Mouse (Mus musculus) adrenal gland, postnatal 36 days (tissue): ENCODE measurements at regions not wholly inside any gene's neighbourhood (a gene's known extent, or its start where the extent isn't known, plus 50 kb on each side); places are given as distances from the start of the nearest gene placed in this dataset. TPM values are rescaled to one million over a fixed set of nuclear protein-coding genes. Genes with fewer than 3 reads are reported as not detected.
A peak's percentile ranks its signal among the peaks of the same experiment; 100 is the strongest.

Experiments used
- DNase-seq, 2 experiments: peaks; one replicate each; pipeline ENCODE4 v3.0.0; 2021; ENCODE audit warnings: mixed read lengths in 1 of 2
- microRNA-seq: library from miRNA; unstranded; fragments of <30 nt; microRNA quantifications from one replicate; pipeline ENCODE4 v1.2.0, GENCODE M21; 2021

DNA sequence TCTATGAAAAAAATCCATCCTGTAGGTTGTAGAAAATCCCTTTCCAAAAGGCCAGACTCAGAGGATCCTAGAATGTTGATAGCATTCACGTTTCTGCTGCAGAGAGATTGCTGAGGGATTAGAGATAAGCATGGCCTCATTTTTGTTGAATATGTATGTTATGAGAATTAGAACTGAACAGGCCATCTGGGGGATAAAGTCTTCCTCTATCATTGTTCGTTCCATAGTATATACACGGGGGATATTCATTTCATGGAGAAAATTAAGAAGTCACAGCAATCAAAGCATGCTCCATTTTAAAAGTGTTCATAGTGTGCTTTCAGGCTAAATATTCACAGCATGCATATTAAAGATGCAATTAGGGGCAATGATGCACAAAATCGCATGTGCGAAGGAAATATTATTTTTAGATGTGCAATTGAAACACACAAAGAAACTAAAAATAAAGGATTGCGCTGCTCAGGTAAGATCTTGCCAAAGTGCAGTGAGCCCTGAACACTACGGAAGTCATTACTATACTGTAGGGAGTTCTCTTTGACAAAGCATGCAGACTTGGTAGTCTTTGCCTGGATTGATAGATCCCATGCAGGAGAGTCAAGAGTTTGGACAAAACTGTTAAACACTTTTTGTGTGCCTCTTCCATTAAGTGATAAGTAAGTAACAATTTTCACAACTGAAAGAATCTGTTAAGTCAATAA is 511.5 kb downstream of the Phf3 start:
- DNase-seq: no peak

DNA sequence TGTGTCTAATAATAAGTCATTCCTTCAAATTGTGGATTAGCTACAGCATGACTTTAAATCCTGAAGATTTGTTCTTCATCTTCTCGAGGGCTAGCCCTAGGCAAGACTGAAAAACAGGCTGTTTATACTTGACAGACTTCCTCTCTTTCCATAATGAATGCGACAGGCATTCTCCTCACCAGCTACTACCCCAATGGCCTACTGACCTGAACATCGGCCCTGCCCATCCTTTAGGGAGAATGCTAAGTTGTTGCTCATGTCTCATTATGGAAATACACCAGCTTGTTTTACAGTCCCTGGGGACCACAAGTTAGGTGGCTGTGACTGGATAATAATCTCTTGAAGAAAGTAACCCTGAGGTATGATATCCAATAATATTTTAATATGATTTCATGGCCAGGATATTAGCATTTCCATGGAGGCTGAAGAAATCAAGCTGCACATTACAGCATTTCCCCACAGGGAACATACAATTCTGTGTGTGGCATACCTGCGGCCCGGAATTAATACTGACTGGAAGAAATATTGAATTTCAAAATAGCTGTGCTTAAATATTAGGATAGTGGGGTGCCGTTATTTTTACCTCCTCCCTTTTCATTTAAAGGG is 553.0 kb downstream of the Phf3 start:
- no peak for DNase-seq

DNA sequence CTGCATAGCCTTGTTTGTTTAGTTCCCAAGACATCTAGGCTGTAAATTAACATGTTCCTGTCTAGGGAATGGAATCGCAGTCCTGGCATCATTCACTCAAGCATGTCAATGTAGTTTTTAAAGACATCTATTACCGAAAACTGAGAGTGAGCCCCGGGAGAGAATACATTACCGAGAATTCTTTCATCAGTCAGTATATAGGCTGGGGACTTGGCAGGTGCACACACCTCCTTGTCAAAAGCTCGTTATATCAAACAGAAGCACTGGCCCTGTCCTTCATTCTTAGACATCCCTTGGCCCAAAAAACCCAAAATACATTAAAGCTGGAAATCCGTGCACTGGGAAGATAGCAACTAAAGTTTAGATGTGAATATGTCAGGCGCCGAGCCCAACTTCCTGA is 555.5 kb downstream of the Phf3 start:
- DNase-seq: no peak

DNA sequence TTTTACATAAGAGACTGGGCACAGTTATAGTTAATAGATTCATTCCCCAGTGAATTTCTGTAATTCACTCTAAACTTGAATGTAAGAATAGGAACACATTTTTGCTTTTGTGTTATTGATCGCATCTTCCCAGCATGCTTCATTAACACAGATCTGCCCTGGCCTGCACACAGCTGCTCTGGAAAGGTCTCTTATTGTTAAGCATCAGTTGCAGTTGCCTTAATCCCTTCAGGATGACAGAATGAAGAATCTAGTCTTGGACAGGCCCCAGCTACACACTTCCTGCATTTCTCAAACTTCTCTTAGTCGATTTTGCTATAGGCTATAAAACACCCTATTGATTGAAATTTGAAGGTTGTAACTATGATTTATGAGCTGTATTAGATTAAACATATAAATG is 584.6 kb downstream of the Phf3 start:
- DNase-seq: no peak

DNA sequence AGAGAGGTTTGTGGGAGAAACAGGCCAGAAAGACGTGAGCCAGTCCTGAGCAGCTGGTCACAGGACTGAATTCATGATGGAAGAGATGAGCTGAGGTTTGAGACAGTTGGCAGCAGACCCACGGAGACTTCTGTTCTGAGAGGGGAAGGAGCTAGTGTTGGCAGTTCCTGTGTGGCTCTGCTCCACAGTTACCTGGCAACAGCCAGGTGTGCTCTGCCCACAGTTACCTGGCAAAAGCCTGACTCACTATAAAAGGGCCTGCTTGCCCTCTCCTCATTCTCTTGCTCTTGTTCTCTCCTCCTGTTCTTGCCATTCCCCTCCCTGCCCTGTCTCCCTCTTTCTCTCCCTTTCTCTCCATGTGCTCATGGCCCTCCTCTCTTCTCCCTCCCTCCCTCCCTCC is 611.3 kb downstream of the Phf3 start:
- DNase-seq: no peak

DNA sequence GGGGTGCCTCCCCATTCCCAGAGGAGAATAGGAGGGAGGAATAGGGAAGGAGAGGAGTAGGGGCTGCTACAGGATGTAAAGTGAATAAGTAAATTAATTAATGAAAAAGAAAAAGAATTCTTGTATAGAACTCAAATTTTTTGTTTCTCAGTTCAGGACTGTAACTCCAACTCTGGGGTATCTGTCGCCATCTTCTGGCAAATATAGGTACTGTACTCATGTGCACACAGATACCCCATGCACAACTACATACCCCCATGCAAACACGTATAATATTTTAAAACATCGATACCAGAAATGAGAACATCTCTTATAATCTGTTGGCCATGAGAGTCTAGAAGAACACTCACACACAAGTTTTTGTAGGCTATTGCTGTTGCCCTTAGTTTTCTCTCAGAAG is 614.2 kb downstream of the Phf3 start:
- DNase-seq: peak; percentile 5 to 21

DNA sequence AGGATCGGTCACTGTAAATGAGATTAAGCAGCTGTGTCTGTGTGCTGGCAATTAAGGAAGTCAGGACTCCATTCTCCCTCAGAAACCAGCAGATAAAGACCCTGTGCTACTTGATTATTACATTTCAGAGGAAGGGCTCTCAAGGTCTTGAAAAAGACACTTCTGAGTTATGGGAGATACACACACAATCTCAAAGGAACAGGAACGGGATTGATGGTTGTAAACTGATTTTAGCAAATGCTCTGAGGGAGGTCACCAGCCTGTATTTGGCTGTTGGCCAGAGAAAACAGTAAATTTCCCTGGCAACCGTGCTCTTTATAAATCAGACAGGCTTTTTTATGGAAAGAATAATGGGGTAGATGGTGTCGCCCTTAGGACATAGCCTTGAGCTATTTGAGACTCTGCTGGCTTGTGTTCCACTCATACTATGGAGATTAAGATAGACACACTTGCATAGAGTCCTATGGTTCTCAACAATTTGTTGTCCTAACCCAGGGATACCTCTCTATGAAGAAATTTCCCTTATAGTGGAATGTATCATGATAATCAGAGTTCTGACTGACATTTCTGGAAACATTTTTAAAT is 656.9 kb downstream of the Phf3 start:
- peak; percentile 29 to 56 for DNase-seq

DNA sequence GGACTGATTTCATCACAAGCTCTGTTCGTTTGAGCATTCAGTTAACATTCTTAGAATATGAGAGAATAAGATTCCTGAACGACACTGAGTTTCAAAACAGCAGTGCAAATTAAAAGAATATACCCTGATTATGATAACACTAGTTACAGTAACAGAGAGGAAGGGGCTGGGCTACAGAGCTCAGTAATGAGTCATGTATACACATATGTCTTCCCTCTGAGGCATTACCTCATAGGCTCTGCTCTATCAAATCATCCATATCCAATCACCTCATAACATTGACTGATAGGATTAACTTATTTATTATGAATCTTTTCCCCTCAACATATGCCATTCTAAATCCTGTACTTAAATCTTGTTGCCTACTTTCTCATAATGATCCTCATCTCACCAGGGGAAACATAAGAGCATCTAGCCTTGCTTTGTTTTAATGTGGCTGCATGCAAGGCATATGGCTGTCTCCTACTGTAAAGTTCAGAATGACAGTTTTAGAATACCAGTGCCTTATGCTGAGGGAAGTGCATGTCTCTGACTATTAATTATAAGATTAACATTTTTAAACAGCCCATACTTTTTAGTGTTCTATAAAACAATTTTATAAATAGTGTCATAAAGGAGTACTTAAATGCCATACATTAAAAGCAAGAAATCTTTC is 669.0 kb downstream of the Phf3 start:
- no peak for DNase-seq

DNA sequence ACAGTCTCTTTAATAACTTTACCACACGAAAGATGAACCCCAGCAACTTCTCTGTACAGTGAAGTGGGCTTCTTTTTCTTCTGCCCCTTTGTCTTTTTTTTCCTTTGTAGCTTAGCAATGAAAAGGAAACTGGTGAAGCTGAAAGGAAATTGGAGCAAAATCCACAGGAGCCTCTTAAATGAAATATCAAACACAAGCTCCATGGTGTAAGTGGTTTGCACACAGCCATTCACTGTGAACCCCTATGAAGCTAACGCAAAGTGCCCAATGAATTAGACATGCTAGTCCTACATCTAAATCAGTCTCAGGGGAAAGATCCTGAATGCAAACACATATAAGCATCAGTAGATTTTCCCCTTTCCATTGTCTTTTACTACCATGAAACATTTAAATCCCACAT is 697.5 kb downstream of the Phf3 start:
- no peak for DNase-seq

DNA sequence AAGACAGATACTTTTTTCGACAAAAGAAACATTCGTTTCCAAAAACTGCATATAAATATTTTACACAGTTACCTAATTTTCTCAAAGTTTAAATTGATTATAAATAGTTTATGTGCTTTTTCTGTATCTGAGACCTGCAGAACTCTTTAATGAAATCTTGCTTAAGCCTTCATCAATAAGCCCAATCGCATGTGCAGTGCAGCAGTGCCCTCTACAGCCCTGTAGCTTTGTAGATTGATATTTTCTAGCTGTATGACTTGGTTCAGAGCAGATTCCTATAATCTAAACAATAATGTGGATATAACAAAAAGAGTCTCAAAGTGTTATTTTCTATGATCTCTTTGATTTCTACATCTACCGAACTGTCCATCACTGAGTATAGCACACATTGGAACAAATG is 728.7 kb downstream of the Phf3 start:
- peak; percentile 6 to 47 for DNase-seq

DNA sequence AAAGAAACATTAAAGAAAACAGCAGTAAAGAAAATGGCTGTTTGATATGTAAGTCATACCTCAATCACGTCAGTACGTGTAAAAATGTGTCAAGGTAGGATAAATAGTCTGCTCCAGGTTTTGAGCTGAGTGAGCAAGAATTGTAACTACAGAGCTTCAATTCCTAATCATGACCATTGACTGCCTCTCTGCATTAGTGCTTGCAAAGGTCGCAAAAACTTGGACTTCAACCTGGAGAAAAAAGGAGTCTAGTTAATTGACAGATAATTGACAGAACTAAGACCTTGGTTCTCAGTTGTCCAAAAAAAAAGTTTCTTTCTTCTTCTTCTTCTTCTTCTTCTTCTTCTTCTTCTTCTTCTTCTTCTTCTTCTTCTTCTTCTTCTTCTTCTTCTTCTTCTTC is 759.5 kb downstream of the Phf3 start:
- no peak for DNase-seq

Small RNAs in the stretch of these regions (microRNA-seq; reads per million reads assigned to microRNA genes)
- gene Gm27430: not detected
